Mouse (Mus musculus) hindbrain, embryonic 13.5 days (tissue): ENCODE data around the gene Gldc. TPM values are rescaled to one million over a fixed set of nuclear protein-coding genes. Genes with fewer than 3 reads are reported as not detected.
"Not testable (repeated sequence)": the region's sequence is repeated elsewhere in the genome, so short reads cannot be mapped to it uniquely, and the experiment has no call there.

Source experiments
- ATAC-seq: fragments of 200-750 bp; cut with Nextera tagmentation; 2 replicates; pipeline ENCODE4 v1.8.0; 2017; ENCODE audit warnings: moderate TSS enrichment; ENCODE audit not compliant: low FRiP score
- H3K27ac ChIP-seq: fragments of 300-500 bp; sonication (generic); 2 replicates; pipeline ENCODE4 v1.5.1; 2015; ENCODE audit warnings: inconsistent platforms, mild to moderate bottlenecking, moderate library complexity
- H3K27me3 ChIP-seq: fragments of 300-500 bp; sonication (generic); 2 replicates; pipeline ENCODE4 v1.6.1; 2015; ENCODE audit warnings: mild to moderate bottlenecking, inconsistent platforms
- H3K36me3 ChIP-seq: fragments of 300-500 bp; sonication (generic); 2 replicates; pipeline ENCODE4 v1.6.1; 2015; ENCODE audit warnings: mild to moderate bottlenecking, inconsistent platforms
- H3K4me1 ChIP-seq: fragments of 300-500 bp; sonication (generic); replicated peaks from 2 replicates; pipeline ENCODE4 v1.6.1; 2015; ENCODE audit warnings: inconsistent platforms
- H3K4me2 ChIP-seq: fragments of 300-500 bp; sonication (generic); 2 replicates; pipeline ENCODE4 v1.6.1; 2015; ENCODE audit warnings: inconsistent platforms, mild to moderate bottlenecking, moderate library complexity
- H3K4me3 ChIP-seq: fragments of 300-500 bp; sonication (generic); 2 replicates; pipeline ENCODE4 v1.5.1; 2015; ENCODE audit warnings: mild to moderate bottlenecking, inconsistent platforms
- H3K9ac ChIP-seq: fragments of 300-500 bp; sonication (generic); 2 replicates; pipeline ENCODE4 v1.6.1; 2015; ENCODE audit warnings: mild to moderate bottlenecking, inconsistent platforms
- H3K9me3 ChIP-seq: fragments of 300-500 bp; sonication (generic); 2 replicates; pipeline ENCODE4 v1.6.1; 2016; ENCODE audit warnings: inconsistent platforms
- WGBS: fragments of 180-500 bp; shearing (Covaris S2); methylation state at CpG from one replicate; pipeline ENCODE4 v1.1.7; 2015; 5-methylcytosine and 5-hydroxymethylcytosine counted together
- polyA plus RNA-seq: library from polyadenylated mRNA; unstranded; fragments of >200 nt; fragmentation: Nextera tagmentation; extraction: Ambion mirVana; gene quantifications from 2 replicates; pipeline ENCODE4 v1.2.1, GENCODE M21; 2015

Gene Gldc
- 8.6 and 9.1 TPM in 2 replicates for polyA plus RNA-seq

DNA sequence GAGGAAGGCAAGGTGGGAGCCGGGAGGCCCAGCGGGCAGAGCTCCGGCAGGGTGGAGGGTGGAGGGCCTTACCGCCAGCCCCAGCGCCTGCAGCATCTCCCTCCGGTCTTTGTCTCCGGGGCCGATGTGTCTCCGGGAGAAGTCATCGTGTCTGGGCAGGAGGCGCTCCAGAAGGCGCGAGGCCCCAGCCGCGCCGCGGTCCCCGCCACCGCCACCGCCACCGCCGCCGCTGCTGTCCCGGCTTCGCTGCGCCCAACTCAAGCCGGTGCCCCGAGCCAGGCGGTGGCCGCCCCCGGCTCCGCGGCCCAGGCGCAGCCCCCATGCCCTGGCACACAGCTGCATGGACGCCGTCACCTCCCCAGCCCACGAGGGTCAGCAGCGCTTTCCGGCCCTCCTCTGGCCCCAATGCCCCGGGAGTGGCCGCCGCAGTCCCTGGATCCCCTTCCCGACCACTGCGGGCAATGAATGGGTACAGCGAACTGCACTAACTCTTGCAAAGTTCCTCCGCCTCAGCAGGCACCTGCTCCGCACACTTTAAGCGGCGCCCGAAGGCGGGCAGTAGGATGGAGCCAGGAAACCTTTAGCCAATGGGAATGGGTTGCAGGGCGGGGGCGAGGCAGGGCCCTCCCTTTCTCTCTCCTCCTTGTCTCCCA is at the start of gene Gldc:
Gldc (minus strand) TSS at position 511 of the 653 bp plus-strand sequence.
- H3K4me3 ChIP-seq = peak within 1 kb of the TSS; percentile 70
- no peaks in the 10 kb centered on the region for H3K36me3 ChIP-seq
- peak within 1 kb of the TSS; percentile 99 for H3K4me2 ChIP-seq
- ATAC-seq = peak; percentile 95
- WGBS = under 1% methylated on average over 39 of the region's 53 CpGs
- peaks cover 18% of the 10 kb centered on the region for H3K4me1 ChIP-seq
- no peaks in the 10 kb centered on the region for H3K9me3 ChIP-seq
- H3K9ac ChIP-seq = peak within 1 kb of the TSS; percentile 76
- 0 out of 2 replicates have a peak, but pooled peaks cover 8% of the 10 kb centered on the region for H3K27me3 ChIP-seq
- peak within 1 kb of the TSS; percentile 67 for H3K27ac ChIP-seq

GRCm38 (mm10) chr19:30222593-30222992 is 47.4 kb upstream of the Gldc start:
- not testable (repeated sequence) for H3K9me3 ChIP-seq, H3K9ac ChIP-seq, H3K4me1 ChIP-seq, H3K4me2 ChIP-seq, H3K27ac ChIP-seq, H3K4me3 ChIP-seq, H3K36me3 ChIP-seq, H3K27me3 ChIP-seq, ATAC-seq
- WGBS = 92% methylated on average over 8 of the region's 8 CpGs

GRCm38 (mm10) chr19:30217335-30217734 is 42.1 kb upstream of the Gldc start:
- Histone ChIP-seq H3K36me3 (no peaks in the 10 kb centered on the region), H3K4me3 (no peak overlapping the region), H3K27ac (no peak overlapping the region), H3K4me2 (no peak overlapping the region), H3K9ac (no peak overlapping the region), H3K9me3 (no peaks in the 10 kb centered on the region), H3K27me3 (no peaks in the 10 kb centered on the region), H3K4me1 (no peaks in the 10 kb centered on the region)
- peak; percentile 71 for ATAC-seq
- 19% methylated on average over 7 of the region's 7 CpGs for WGBS

DNA sequence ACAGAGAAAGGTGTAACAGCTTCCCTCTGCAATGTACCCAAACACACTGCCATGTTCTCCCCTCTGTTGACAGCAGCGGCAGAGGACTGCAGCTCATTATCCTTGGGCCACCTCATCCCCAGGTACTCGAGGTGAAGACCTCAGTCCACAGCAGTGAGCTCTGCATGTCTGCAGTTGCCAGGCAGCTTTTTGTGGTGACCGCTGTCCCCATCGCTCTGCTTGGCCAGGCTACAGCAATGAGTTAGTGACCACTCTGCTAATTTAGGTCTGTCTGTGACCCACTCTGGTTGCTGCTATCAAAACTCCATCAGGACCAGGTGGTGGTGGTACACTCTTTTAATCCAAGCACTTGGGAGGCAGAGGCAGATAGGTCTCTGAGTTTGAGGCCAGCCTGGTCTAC is 41.0 kb upstream of the Gldc start:
- ATAC-seq = no peak
- H3K36me3 ChIP-seq = no peaks in the 10 kb centered on the region
- WGBS = 77% methylated on average over 4 of the region's 4 CpGs
- no peaks in the 10 kb centered on the region for H3K9me3 ChIP-seq
- H3K4me1 ChIP-seq = no peaks in the 10 kb centered on the region
- no peak overlapping the region for H3K4me3 ChIP-seq
- no peak overlapping the region for H3K27ac ChIP-seq
- no peak overlapping the region for H3K4me2 ChIP-seq
- no peaks in the 10 kb centered on the region for H3K27me3 ChIP-seq
- H3K9ac ChIP-seq = no peak overlapping the region

GRCm38 (mm10) chr19:30215736-30216135 is 40.5 kb upstream of the Gldc start:
- not testable (repeated sequence) for H3K9ac ChIP-seq, ATAC-seq, H3K4me3 ChIP-seq, H3K27me3 ChIP-seq, H3K36me3 ChIP-seq, H3K27ac ChIP-seq, H3K4me1 ChIP-seq, H3K4me2 ChIP-seq, H3K9me3 ChIP-seq
- WGBS = 67% methylated on average over 2 of the region's 2 CpGs

- no peak for ATAC-seq
- no peak overlapping the region for H3K4me3 ChIP-seq
- H3K4me2 ChIP-seq = no peak overlapping the region
- no peaks in the 10 kb centered on the region for H3K9me3 ChIP-seq
- H3K9ac ChIP-seq = no peak overlapping the region
- H3K27me3 ChIP-seq = no peaks in the 10 kb centered on the region
- no peaks in the 10 kb centered on the region for H3K4me1 ChIP-seq
- H3K27ac ChIP-seq = no peak overlapping the region
- no peaks in the 10 kb centered on the region for H3K36me3 ChIP-seq
- 18% methylated on average over 2 of the region's 2 CpGs for WGBS
Observed at GRCm38 (mm10) chr19:30214026-30214425, 38.8 kb upstream of the Gldc start.

GRCm38 (mm10) chr19:30209006-30209405 is 33.8 kb upstream of the Gldc start:
- H3K9ac ChIP-seq, H3K4me3 ChIP-seq, H3K4me2 ChIP-seq, H3K9me3 ChIP-seq, H3K27ac ChIP-seq, H3K4me1 ChIP-seq, H3K36me3 ChIP-seq, ATAC-seq, H3K27me3 ChIP-seq: not testable (repeated sequence)
- 90% methylated on average over 8 of the region's 8 CpGs for WGBS

- Histone ChIP-seq H3K4me3 (no peak overlapping the region), H3K36me3 (no peaks in the 10 kb centered on the region), H3K9me3 (no peaks in the 10 kb centered on the region), H3K4me1 (no peaks in the 10 kb centered on the region), H3K9ac (no peak overlapping the region), H3K27me3 (no peaks in the 10 kb centered on the region), H3K27ac (no peak overlapping the region), H3K4me2 (no peak overlapping the region)
- 80% methylated on average over 1 of the region's 1 CpGs for WGBS
- ATAC-seq = no peak
Observed at GRCm38 (mm10) chr19:30206981-30207380, 31.8 kb upstream of the Gldc start.

GRCm38 (mm10) chr19:30205874-30206273 is 30.6 kb upstream of the Gldc start:
- WGBS = 78% methylated on average over 4 of the region's 4 CpGs
- 0 out of 2 replicates have a peak overlapping the region, but pooled peaks have one; percentile 25 for H3K9ac ChIP-seq
- no peak overlapping the region for H3K4me2 ChIP-seq
- H3K4me3 ChIP-seq = no peak overlapping the region
- peak; percentile 17; the same call in 1 of the 2 replicates for ATAC-seq
- H3K27ac ChIP-seq = no peak overlapping the region
- H3K9me3 ChIP-seq = no peaks in the 10 kb centered on the region
- H3K4me1 ChIP-seq = no peaks in the 10 kb centered on the region
- H3K27me3 ChIP-seq = no peaks in the 10 kb centered on the region
- H3K36me3 ChIP-seq = no peaks in the 10 kb centered on the region

DNA sequence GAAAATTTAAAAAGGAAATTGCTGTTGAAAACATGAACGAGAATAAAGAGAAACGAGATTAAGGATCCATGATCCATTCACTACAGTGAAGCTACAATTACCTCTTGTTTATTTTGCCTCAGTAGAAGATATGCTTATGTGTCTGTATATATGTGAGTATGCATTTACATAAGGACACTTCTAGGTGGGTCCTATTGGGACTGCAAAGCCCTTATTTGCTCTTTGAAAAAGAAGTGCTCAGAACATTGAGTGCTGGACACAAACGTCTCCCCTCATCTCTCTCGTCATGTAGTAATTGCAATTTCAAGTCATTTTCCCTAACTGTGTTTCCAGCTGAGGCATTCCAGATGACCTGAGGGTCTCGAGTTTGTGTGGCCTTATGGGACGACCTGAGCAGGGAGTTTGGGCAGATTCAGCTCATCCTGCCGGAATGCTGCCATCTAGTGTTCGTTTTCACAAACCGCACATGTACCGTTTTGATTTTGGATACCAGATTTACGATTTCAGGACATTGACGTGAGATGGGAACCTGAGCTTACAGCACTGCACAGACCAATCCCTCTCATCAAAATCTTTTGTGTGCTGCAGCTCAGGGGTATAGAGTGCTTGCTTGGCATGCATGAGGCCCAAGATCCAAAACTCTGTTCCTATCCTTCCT is 30.1 kb upstream of the Gldc start:
- H3K36me3 ChIP-seq = no peaks in the 10 kb centered on the region
- H3K9me3 ChIP-seq = no peaks in the 10 kb centered on the region
- peak; percentile 75 for ATAC-seq
- H3K9ac ChIP-seq = no peak overlapping the region
- no peak overlapping the region for H3K4me3 ChIP-seq
- no peak overlapping the region for H3K4me2 ChIP-seq
- H3K27ac ChIP-seq = no peak overlapping the region
- H3K4me1 ChIP-seq = no peaks in the 10 kb centered on the region
- no peaks in the 10 kb centered on the region for H3K27me3 ChIP-seq
- WGBS = 20% methylated on average over 12 of the region's 12 CpGs

- Histone ChIP-seq H3K36me3 (no peaks in the 10 kb centered on the region), H3K27ac (no peak overlapping the region), H3K9ac (no peak overlapping the region), H3K4me1 (no peaks in the 10 kb centered on the region), H3K9me3 (no peaks in the 10 kb centered on the region), H3K27me3 (no peaks in the 10 kb centered on the region), H3K4me3 (no peak overlapping the region), H3K4me2 (no peak overlapping the region)
- ATAC-seq = no peak
- 77% methylated on average over 7 of the region's 7 CpGs for WGBS
Observed at GRCm38 (mm10) chr19:30202177-30202576, 26.9 kb upstream of the Gldc start.

GRCm38 (mm10) chr19:30194999-30195398 is 19.8 kb upstream of the Gldc start:
- Histone ChIP-seq H3K27ac (no peak overlapping the region), H3K27me3 (no peaks in the 10 kb centered on the region), H3K4me2 (no peak overlapping the region), H3K4me3 (no peak overlapping the region), H3K9me3 (peaks cover 1% of the 10 kb centered on the region; the same call in 1 of the 2 replicates), H3K9ac (no peak overlapping the region), H3K36me3 (no peaks in the 10 kb centered on the region), H3K4me1 (no peaks in the 10 kb centered on the region)
- no peak for ATAC-seq
- 84% methylated on average over 6 of the region's 6 CpGs for WGBS

DNA sequence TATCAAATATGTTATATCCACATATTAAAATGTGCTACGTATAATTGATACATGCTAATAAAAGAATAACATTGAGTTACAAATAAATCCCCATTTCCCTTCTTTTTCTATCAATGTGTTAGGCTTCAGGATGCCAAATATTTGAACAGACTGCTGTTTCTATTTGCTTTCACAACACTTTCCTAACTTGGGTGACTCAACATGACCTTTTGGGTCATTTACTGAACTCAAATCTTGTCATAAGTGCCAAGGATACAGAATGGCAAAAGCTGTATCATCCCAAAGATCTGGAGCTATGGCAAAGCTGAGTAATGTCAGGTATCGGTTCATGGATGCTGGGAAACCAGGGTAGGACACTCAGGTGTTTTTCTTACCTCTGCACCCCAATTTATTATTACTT is 12.0 kb upstream of the Gldc start:
- Histone ChIP-seq H3K27ac (no peak overlapping the region), H3K36me3 (no peaks in the 10 kb centered on the region), H3K4me1 (no peaks in the 10 kb centered on the region), H3K4me2 (no peak overlapping the region), H3K9me3 (peaks cover 12% of the 10 kb centered on the region), H3K4me3 (no peak overlapping the region), H3K27me3 (no peaks in the 10 kb centered on the region), H3K9ac (no peak overlapping the region)
- WGBS = 94% methylated on average over 2 of the region's 2 CpGs
- no peak for ATAC-seq
